Mouse (Mus musculus): Measurements from ENCODE around the gene Foxn3.
"Not testable (repeated sequence)": the region's sequence is repeated elsewhere in the genome, so short reads cannot be mapped to it uniquely, and the experiment has no call there.

Gene Foxn3

GRCm38 (mm10) chr12:99208251-99208650, 355.1 kb downstream of the Foxn3 start:
- no peak for DNase-seq

- DNase-seq: no peak
Observed at GRCm38 (mm10) chr12:99207014-99207612, 356.3 kb downstream of the Foxn3 start.

- DNase-seq: no peak
Observed at GRCm38 (mm10) chr12:99205734-99206133, 357.6 kb downstream of the Foxn3 start.

- DNase-seq: no peak
Observed at GRCm38 (mm10) chr12:99199124-99199483, 364.3 kb downstream of the Foxn3 start.

- no peak for DNase-seq
Observed at GRCm38 (mm10) chr12:99198428-99199123, 364.8 kb downstream of the Foxn3 start.

- no peak for DNase-seq
Observed at GRCm38 (mm10) chr12:99197031-99197430, 366.4 kb downstream of the Foxn3 start.

- no peak for DNase-seq
Observed at GRCm38 (mm10) chr12:99195655-99196054, 367.7 kb downstream of the Foxn3 start.

- DNase-seq: not testable (repeated sequence)
Observed at GRCm38 (mm10) chr12:99194120-99194519, 369.3 kb downstream of the Foxn3 start.

GRCm38 (mm10) chr12:99187671-99188070, 375.7 kb downstream of the Foxn3 start:
- DNase-seq: no peak

- no peak for DNase-seq
Observed at GRCm38 (mm10) chr12:99186239-99186638, 377.1 kb downstream of the Foxn3 start.

GRCm38 (mm10) chr12:99183261-99183792, 380.1 kb downstream of the Foxn3 start:
- DNase-seq: no peak

GRCm38 (mm10) chr12:99182338-99182737, 381.0 kb downstream of the Foxn3 start:
- no peak for DNase-seq

- no peak for DNase-seq
Observed at GRCm38 (mm10) chr12:99180234-99180824, 383.1 kb downstream of the Foxn3 start.

GRCm38 (mm10) chr12:99174979-99175621, 388.3 kb downstream of the Foxn3 start:
- no peak for DNase-seq

- no peak for DNase-seq
Observed at GRCm38 (mm10) chr12:99172170-99172569, 391.2 kb downstream of the Foxn3 start.

- DNase-seq: no peak
Observed at GRCm38 (mm10) chr12:99169925-99170324, 393.5 kb downstream of the Foxn3 start.

GRCm38 (mm10) chr12:99166091-99166490, 397.3 kb downstream of the Foxn3 start:
- no peak for DNase-seq

- no peak for DNase-seq
Observed at GRCm38 (mm10) chr12:99163342-99163682, 400.1 kb downstream of the Foxn3 start.

- no peak for DNase-seq
Observed at GRCm38 (mm10) chr12:99162639-99163341, 400.6 kb downstream of the Foxn3 start.

- DNase-seq: peak in 1 of 2 experiments; percentile 16
Observed at GRCm38 (mm10) chr12:99162188-99162587, 401.2 kb downstream of the Foxn3 start.

- no peak for DNase-seq
Observed at GRCm38 (mm10) chr12:99160061-99160460, 403.3 kb downstream of the Foxn3 start.

GRCm38 (mm10) chr12:99155904-99156303, 407.5 kb downstream of the Foxn3 start:
- DNase-seq: no peak

GRCm38 (mm10) chr12:99154230-99154629, 409.2 kb downstream of the Foxn3 start:
- no peak for DNase-seq

All from spleen, adult 18-20 months (tissue).